Mouse (Mus musculus) heart, embryonic 11.5 days (tissue): Measurements from ENCODE around the gene Aplp1. TPM values are rescaled to one million over a fixed set of nuclear protein-coding genes. Genes with fewer than 3 reads are reported as not detected.

Source experiments
- ATAC-seq: fragments of 200-750 bp; cut with Nextera tagmentation; replicated peaks from 2 replicates; pipeline ENCODE4 v1.8.0; 2017; ENCODE audit warnings: moderate library complexity; ENCODE audit not compliant: insufficient number of reproducible peaks, low FRiP score, low TSS enrichment
- H3K27ac ChIP-seq: fragments of 300-500 bp; sonication (generic); 2 replicates; pipeline ENCODE4 v1.5.1; 2014; ENCODE audit warnings: mild to moderate bottlenecking, low read depth, low read length
- H3K27me3 ChIP-seq: fragments of 300-500 bp; sonication (generic); 2 replicates; pipeline ENCODE4 v1.6.1; 2014; ENCODE audit warnings: mild to moderate bottlenecking, low read length, mixed read lengths; ENCODE audit not compliant: control insufficient read depth, insufficient read depth
- H3K36me3 ChIP-seq: fragments of 300-500 bp; sonication (generic); 2 replicates; pipeline ENCODE4 v1.6.1; 2014; ENCODE audit warnings: mild to moderate bottlenecking, low read length, moderate library complexity, mixed read lengths; ENCODE audit not compliant: control insufficient read depth, insufficient read depth
- H3K4me1 ChIP-seq: fragments of 300-500 bp; sonication (generic); 2 replicates; pipeline ENCODE4 v1.6.1; 2014; ENCODE audit warnings: low read length; ENCODE audit not compliant: control insufficient read depth, insufficient read depth
- H3K4me2 ChIP-seq: fragments of 300-500 bp; sonication (generic); 2 replicates; pipeline ENCODE4 v1.6.1; 2014; ENCODE audit warnings: mild to moderate bottlenecking, moderate library complexity
- H3K4me3 ChIP-seq: fragments of 300-500 bp; sonication (generic); 2 replicates; pipeline ENCODE4 v1.5.1; 2014; ENCODE audit warnings: low read depth, low read length
- H3K9ac ChIP-seq: fragments of 300-500 bp; sonication (generic); 2 replicates; pipeline ENCODE4 v1.6.1; 2014; ENCODE audit warnings: mild to moderate bottlenecking, low read depth, low read length, moderate library complexity
- H3K9me3 ChIP-seq: fragments of 300-500 bp; sonication (generic); replicated peaks from 2 replicates; pipeline ENCODE4 v1.6.1; 2016; ENCODE audit warnings: low read length; ENCODE audit not compliant: control insufficient read depth
- WGBS: fragments of 180-500 bp; shearing (Covaris S2); extraction: QIAGEN DNeasy Blood & Tissue Kit; methylation state at CpG from one replicate; pipeline ENCODE4 v1.1.7; 2014; ENCODE audit not compliant: insufficient replicate concordance; 5-methylcytosine and 5-hydroxymethylcytosine counted together
- polyA plus RNA-seq: library from polyadenylated mRNA; unstranded; fragments of >200 nt; fragmentation: Nextera tagmentation; extraction: Ambion mirVana; gene quantifications from 2 replicates; pipeline ENCODE4 v1.2.1, GENCODE M21; 2014

Gene Aplp1
- polyA plus RNA-seq, 1 experiment from 2014 or later = 34.9 TPM

- Histone ChIP-seq H3K27me3 (peaks cover 7% of the 10 kb centered on the region; the same call in 1 of the 2 replicates), H3K4me2 (peak overlapping the region; percentile 96), H3K4me1 (no peaks in the 10 kb centered on the region; the same call in 1 of the 2 replicates), H3K4me3 (peak overlapping the region; percentile 54), H3K36me3 (peaks cover 2% of the 10 kb centered on the region; the same call in 1 of the 2 replicates), H3K27ac (peak overlapping the region; percentile 41; the same call in 1 of the 2 replicates), H3K9ac (peak overlapping the region; percentile 71; the same call in 1 of the 2 replicates), H3K9me3 (no peaks in the 10 kb centered on the region)
- WGBS = 10% methylated on average over 9 of the region's 9 CpGs
- no peak for ATAC-seq
Measured at GRCm38 (mm10) chr7:30422560-30422959, 22.8 kb downstream of the Aplp1 start.

GRCm38 (mm10) chr7:30421890-30422435, 23.4 kb downstream of the Aplp1 start:
- H3K9me3 ChIP-seq = no peaks in the 10 kb centered on the region
- WGBS = under 1% methylated on average over 45 of the region's 45 CpGs
- peak; percentile 46 for ATAC-seq
- peaks cover 2% of the 10 kb centered on the region; the same call in 1 of the 2 replicates for H3K36me3 ChIP-seq
- H3K4me2 ChIP-seq = peak overlapping the region; percentile 96
- H3K27ac ChIP-seq = 0 out of 2 replicates have a peak overlapping the region, but pooled peaks have one; percentile 16
- peaks cover 7% of the 10 kb centered on the region; the same call in 1 of the 2 replicates for H3K27me3 ChIP-seq
- H3K9ac ChIP-seq = peak overlapping the region; percentile 71
- peak overlapping the region; percentile 54 for H3K4me3 ChIP-seq
- H3K4me1 ChIP-seq = no peaks in the 10 kb centered on the region; the same call in 1 of the 2 replicates

- peak within 1 kb of the TSS; percentile 96 for H3K4me2 ChIP-seq
- peak within 1 kb of the TSS; percentile 41; the same call in 1 of the 2 replicates for H3K27ac ChIP-seq
- H3K9ac ChIP-seq = peak within 1 kb of the TSS; percentile 71
- no peak for ATAC-seq
- WGBS = 9% methylated on average over 31 of the region's 31 CpGs
- H3K4me3 ChIP-seq = peak within 1 kb of the TSS; percentile 54
- no peaks in the 10 kb centered on the region for H3K9me3 ChIP-seq
- H3K36me3 ChIP-seq = peaks cover 2% of the 10 kb centered on the region; the same call in 1 of the 2 replicates
- H3K27me3 ChIP-seq = peaks cover 7% of the 10 kb centered on the region; the same call in 1 of the 2 replicates
- no peaks in the 10 kb centered on the region; the same call in 1 of the 2 replicates for H3K4me1 ChIP-seq
Measured at GRCm38 (mm10) chr7:30421175-30421889, 24.0 kb downstream of the Aplp1 start, which contains the start of gene Nfkbid. Nfkbid (plus strand) TSS chr7:30421732.

GRCm38 (mm10) chr7:30420673-30421072, 24.7 kb downstream of the Aplp1 start:
- no peak overlapping the region for H3K27ac ChIP-seq
- peaks cover 7% of the 10 kb centered on the region; the same call in 1 of the 2 replicates for H3K27me3 ChIP-seq
- peaks cover 1% of the 10 kb centered on the region; the same call in 1 of the 2 replicates for H3K36me3 ChIP-seq
- H3K4me1 ChIP-seq = no peaks in the 10 kb centered on the region; the same call in 1 of the 2 replicates
- H3K9me3 ChIP-seq = no peaks in the 10 kb centered on the region
- H3K4me3 ChIP-seq = no peak overlapping the region
- no peak overlapping the region for H3K9ac ChIP-seq
- 85% methylated on average over 3 of the region's 3 CpGs for WGBS
- ATAC-seq = no peak
- no peak overlapping the region for H3K4me2 ChIP-seq

- no peaks in the 10 kb centered on the region; the same call in 1 of the 2 replicates for H3K4me1 ChIP-seq
- H3K27me3 ChIP-seq = peaks cover 7% of the 10 kb centered on the region; the same call in 1 of the 2 replicates
- WGBS = 59% methylated on average over 10 of the region's 10 CpGs
- H3K27ac ChIP-seq = no peak within 1 kb of the TSS
- H3K4me2 ChIP-seq = no peak within 1 kb of the TSS
- H3K36me3 ChIP-seq = no peaks in the 10 kb centered on the region
- no peaks in the 10 kb centered on the region for H3K9me3 ChIP-seq
- H3K4me3 ChIP-seq = no peak within 1 kb of the TSS
- no peak for ATAC-seq
- no peak within 1 kb of the TSS for H3K9ac ChIP-seq
Measured at GRCm38 (mm10) chr7:30419561-30420499, 25.5 kb downstream of the Aplp1 start, which contains the start of gene Hcst. Hcst (minus strand) TSS chr7:30419854.

- Histone ChIP-seq H3K4me3 (no peak overlapping the region), H3K9me3 (no peaks in the 10 kb centered on the region), H3K36me3 (no peaks in the 10 kb centered on the region), H3K9ac (no peak overlapping the region), H3K27ac (no peak overlapping the region), H3K4me2 (no peak overlapping the region), H3K4me1 (no peaks in the 10 kb centered on the region; the same call in 1 of the 2 replicates), H3K27me3 (peaks cover 7% of the 10 kb centered on the region; the same call in 1 of the 2 replicates)
- no peak for ATAC-seq
- 72% methylated on average over 9 of the region's 9 CpGs for WGBS
Measured at GRCm38 (mm10) chr7:30417856-30418255, 27.5 kb downstream of the Aplp1 start.

- Histone ChIP-seq H3K27ac (no peak within 1 kb of the TSS), H3K9me3 (no peaks in the 10 kb centered on the region), H3K4me3 (no peak within 1 kb of the TSS), H3K4me1 (no peaks in the 10 kb centered on the region), H3K27me3 (no peaks in the 10 kb centered on the region), H3K36me3 (no peaks in the 10 kb centered on the region), H3K9ac (no peak within 1 kb of the TSS), H3K4me2 (no peak within 1 kb of the TSS)
- no peak for ATAC-seq
- WGBS = 51% methylated on average over 5 of the region's 5 CpGs
Measured at GRCm38 (mm10) chr7:30413596-30413995, 31.7 kb downstream of the Aplp1 start, which contains the start of gene Tyrobp. Tyrobp (plus strand) TSS chr7:30413760.

- H3K4me3 ChIP-seq = no peak overlapping the region
- H3K27ac ChIP-seq = no peak overlapping the region
Measured at GRCm38 (mm10) chr7:30412735-30413147, 32.6 kb downstream of the Aplp1 start.

More at GRCm38 (mm10) chr7:30412735-30413147, 32.6 kb downstream of the Aplp1 start:
- WGBS = 41% methylated on average over 4 of the region's 4 CpGs
- Histone ChIP-seq H3K4me1 (no peaks in the 10 kb centered on the region), H3K9ac (no peak overlapping the region), H3K36me3 (no peaks in the 10 kb centered on the region), H3K9me3 (no peaks in the 10 kb centered on the region), H3K4me2 (no peak overlapping the region), H3K27me3 (no peaks in the 10 kb centered on the region)
- ATAC-seq = no peak
